Mouse (Mus musculus): ENCODE results near the gene Tmem107.

Gene Tmem107

DNA sequence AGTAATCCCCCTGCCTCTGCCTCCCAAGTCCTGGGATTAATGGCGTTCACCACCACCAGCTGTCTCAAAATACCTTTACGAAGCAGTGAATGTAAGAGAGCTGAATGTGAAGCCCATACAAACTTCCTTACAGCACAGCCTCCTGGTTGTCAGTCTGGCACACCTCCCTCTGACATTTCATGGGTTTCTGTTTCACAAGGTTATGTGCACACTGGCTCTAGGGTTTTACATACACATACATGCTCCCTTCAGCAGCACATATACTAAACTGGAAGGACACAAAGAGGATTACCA is 4.1 kb downstream of the Tmem107 start:
- DNase-seq (ENCODE audit: low spot score), result no peak

DNA sequence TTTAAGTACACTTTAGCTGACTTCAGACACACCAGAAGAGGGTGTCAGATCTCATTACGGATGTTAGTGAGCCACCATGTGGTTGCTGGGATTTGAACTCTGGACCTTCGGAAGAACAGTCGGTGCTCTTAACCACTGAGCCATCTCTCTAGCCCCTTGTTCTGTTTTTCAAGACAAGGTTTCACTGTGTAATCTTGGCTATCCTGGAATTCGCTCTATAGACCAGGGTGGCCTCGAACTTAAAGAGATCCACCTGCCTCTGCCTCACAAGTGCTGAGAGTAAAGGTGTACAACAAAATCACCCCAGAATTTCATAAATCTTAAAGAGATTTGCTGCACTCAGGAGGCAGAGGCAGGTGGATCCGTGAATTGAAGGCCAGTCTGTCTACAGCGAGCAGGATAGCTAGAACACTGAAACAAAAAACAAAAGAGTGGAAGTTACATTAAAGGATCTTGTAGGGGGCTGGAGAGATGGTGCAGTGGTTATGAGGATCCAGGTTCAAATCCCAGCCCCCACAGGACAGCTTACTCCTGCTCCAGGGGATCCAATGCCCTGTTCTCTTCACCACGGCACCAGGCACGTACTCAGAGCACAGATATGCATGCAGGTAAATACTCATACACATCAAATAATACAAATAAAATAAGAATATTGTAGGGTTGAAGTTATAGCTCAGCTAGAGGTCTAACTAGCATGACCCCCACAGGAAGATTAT is 5.3 kb downstream of the Tmem107 start:
- no peak for DNase-seq (ENCODE audit: low spot score)

GRCm38 (mm10) chr11:69076572-69076971 is 6.0 kb downstream of the Tmem107 start:
- DNase-seq (ENCODE audit: low spot score), result no peak

DNA sequence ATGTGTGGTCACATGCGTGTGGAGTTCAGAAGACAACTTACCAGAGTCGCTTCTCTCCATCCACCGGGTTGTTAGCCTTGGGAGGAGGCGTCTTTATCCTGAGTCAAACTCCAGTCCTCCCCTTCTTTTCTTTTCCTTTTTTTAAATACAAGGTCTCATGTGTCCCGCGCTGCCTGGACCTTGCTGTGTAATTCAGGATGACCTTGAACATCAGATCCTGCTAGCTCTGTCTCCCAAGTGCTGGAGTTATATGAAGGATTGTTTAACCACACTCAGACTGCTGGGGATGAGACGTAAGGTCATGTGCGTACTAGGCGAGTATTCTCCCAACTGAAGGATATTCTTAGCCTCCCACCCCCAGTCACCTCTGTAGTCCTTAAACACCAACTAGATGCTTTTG is 6.7 kb downstream of the Tmem107 start:
- DNase-seq (ENCODE audit: low spot score), result no peak

DNA sequence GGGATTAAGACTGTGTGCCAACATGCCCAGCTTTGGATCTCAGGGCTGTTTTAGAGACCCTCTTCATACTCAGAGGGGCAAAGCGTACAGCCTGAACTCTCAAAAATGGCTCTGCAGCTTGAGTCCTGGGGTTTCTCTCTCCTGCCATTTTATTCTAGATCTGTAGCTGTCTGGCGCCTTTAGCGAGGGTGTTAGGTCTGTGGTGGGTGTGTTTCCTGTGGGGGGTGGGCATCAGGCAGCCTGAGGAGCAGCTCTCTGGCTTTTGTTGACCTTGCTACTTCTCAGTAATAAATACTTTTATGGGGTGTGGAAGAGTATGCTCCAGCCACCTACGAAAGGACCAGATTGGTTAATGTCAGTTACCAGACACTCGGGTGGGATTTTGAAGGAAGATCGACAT is 7.4 kb downstream of the Tmem107 start:
- no peak for DNase-seq (ENCODE audit: low spot score)

DNA sequence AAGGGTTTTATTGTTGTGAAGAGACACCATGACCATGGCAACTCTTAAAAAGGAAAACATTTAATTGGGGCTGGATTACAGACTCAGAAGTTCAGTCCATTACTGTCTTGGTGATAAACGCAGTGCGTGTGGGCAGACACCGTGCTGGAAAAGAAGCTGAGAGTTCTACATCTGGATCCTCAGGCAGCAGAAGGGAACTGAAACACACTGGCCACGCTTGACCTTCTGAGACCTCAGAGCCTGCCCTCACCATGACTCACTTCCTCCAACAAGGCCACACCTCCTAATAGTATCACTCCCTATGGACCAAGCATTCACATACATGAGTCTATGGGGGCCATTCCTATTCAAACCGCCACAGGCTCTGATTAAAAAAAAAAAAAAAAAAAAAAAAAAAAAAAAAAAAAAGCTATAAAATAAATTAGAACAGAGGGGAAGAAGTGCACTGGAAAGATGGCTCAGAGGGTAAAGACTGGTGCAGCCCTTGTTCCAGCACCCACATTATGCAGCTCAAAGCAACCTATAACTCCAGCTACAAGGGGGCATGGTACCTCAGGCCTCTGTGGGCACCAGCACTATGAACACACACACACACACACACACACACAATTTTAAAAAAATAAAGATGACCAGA is 8.3 kb downstream of the Tmem107 start:
- DNase-seq (ENCODE audit: low spot score), result no peak

GRCm38 (mm10) chr11:69080102-69080854 is 9.7 kb downstream of the Tmem107 start:
- no peak for DNase-seq (ENCODE audit: low spot score)

DNA sequence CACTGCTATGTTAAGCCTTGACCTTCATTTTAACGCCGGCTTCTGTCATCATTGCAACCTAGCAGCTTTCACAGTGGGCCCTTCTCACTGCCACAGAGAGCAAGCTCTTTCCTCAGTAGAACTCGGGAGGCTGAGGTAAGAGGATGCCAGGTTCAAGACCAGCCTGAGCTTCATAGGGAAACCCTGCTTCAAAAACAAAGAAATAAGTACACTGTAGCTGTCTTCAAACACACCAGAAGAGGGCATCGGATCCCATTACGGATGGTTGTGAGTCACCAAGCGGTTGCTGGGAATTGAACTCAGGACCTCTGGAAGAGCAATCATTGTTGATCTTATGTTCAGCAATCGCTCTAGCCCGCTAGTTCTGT is 10.2 kb downstream of the Tmem107 start:
- no peak for DNase-seq (ENCODE audit: low spot score)

GRCm38 (mm10) chr11:69081613-69082012 is 11.0 kb downstream of the Tmem107 start:
- DNase-seq (ENCODE audit: low spot score), result no peak

- no peak for DNase-seq (ENCODE audit: low spot score)
These were observed 15.0 kb downstream of the Tmem107 start for GRCm38 (mm10) chr11:69085608-69086007.

GRCm38 (mm10) chr11:69086390-69086789 is 15.8 kb downstream of the Tmem107 start:
- no peak for DNase-seq (ENCODE audit: low spot score)

GRCm38 (mm10) chr11:69087082-69087481 is 16.5 kb downstream of the Tmem107 start:
- no peak for DNase-seq (ENCODE audit: low spot score)

GRCm38 (mm10) chr11:69087597-69087996 is 17.0 kb downstream of the Tmem107 start:
- DNase-seq (ENCODE audit: low spot score), result no peak

GRCm38 (mm10) chr11:69088103-69088855 is 17.7 kb downstream of the Tmem107 start, which contains the start of gene Vamp2:
Vamp2 (plus strand) TSS chr11:69088490.
- DNase-seq (ENCODE audit: low spot score), result no peak

DNA sequence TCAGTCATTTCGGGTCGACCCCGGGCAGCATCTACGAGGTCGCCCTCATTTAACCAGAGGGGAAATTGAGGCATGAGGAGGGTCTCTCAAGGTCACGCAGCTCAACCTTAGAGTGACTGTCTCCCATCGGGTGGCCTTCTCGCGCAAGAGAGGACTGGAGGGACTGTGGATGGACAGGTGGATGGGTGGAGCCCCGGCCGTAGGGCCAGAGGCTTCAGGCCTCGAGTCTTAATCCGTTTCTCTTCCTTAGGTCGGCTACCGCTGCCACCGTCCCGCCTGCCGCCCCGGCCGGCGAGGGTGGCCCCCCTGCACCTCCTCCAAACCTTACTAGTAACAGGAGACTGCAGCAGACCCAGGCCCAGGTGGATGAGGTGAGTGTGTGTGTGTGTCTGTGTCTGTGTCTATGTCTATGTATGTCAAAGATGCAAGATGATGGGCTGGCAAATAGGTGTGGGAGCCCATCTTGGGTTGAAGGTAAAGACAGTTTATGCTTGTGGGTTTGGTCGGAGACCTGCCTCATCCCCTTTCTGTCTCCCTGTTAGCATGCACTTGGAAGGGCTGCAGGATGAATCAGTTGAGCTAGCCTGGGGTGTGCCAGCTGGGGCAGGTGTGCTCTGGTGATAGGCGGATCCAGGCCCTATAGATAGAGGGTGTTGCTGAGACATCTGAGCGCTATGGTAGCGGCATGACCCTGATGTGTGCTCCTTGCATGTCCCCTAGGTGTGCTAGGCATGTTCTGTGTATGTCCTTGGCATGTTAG is 18.4 kb downstream of the Tmem107 start:
- DNase-seq (ENCODE audit: low spot score), result peak; percentile 71

- no peak for DNase-seq (ENCODE audit: low spot score)
These were observed 19.1 kb downstream of the Tmem107 start for GRCm38 (mm10) chr11:69089616-69090290.

DNA sequence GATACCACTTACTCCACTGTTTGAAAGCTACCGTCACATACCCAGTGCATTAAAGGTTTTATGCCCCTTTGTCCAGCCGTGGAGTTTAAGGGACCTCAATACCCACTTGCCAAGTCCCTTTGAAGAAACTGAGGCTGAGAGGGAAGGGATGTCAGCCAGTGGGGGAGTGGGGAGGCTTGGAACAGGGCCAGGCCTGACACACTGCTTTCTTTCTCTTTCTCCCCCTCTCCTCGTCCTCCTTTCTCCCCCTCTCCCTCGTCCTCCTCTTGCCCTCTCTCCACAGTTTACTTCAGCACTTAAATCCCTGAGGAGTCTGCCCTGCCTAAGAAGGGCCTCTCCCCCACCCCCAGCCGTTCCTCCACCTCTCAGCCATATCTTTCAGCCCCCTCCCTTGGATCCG is 19.8 kb downstream of the Tmem107 start:
- DNase-seq (ENCODE audit: low spot score), result no peak

- DNase-seq (ENCODE audit: low spot score), result no peak
These were observed 21.2 kb downstream of the Tmem107 start for GRCm38 (mm10) chr11:69091566-69092385.

- peak; percentile 82 for DNase-seq (ENCODE audit: low spot score)
These were observed 21.8 kb downstream of the Tmem107 start for GRCm38 (mm10) chr11:69092386-69092751.

DNA sequence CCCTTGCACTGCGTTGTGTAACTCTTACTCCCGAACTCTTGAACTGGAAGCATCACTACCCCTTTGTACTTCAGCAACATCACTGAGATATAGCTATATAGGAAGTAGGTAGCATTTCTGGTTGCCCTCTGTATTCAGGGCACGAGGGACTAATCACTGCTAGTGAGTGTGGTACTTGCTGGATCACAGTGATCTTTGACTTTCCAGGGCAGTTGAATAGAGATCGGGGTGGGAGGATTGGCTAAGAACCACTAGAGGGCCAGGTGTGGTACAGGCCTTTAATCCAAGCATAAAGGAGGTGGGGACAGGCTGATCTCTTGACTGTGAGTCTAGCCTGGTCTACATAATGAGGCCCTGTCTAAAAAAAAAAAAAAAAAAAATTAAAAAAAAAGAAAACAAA is 22.3 kb downstream of the Tmem107 start:
- no peak for DNase-seq (ENCODE audit: low spot score)

Measured in c-Kit-positive CD71-positive TER-119-positive erythroid progenitor cells, embryonic 14.5 days (primary cell).